Mouse (Mus musculus) lung, adult 2 months (tissue): ENCODE measurements at regions not wholly inside any gene's neighbourhood (a gene's known extent, or its start where the extent isn't known, plus 50 kb on each side); places are given as distances from the start of the nearest gene placed in this dataset.

ENCODE experiments used
- CTCF ChIP-seq: fragments of 200-500 bp; IDR thresholded peaks from 2 replicates; pipeline ENCODE4 v1.5.1; 2011; ENCODE audit warnings: mild to moderate bottlenecking, low read length, control low read depth; ENCODE audit not compliant: insufficient read depth
- POLR2A ChIP-seq: fragments of 200-500 bp; IDR thresholded peaks from 2 replicates; pipeline ENCODE4 v1.6.1; 2011; ENCODE audit warnings: low read depth, mild to moderate bottlenecking, control low read depth, low read length, borderline replicate concordance; ENCODE audit errors: extremely low read depth

DNA sequence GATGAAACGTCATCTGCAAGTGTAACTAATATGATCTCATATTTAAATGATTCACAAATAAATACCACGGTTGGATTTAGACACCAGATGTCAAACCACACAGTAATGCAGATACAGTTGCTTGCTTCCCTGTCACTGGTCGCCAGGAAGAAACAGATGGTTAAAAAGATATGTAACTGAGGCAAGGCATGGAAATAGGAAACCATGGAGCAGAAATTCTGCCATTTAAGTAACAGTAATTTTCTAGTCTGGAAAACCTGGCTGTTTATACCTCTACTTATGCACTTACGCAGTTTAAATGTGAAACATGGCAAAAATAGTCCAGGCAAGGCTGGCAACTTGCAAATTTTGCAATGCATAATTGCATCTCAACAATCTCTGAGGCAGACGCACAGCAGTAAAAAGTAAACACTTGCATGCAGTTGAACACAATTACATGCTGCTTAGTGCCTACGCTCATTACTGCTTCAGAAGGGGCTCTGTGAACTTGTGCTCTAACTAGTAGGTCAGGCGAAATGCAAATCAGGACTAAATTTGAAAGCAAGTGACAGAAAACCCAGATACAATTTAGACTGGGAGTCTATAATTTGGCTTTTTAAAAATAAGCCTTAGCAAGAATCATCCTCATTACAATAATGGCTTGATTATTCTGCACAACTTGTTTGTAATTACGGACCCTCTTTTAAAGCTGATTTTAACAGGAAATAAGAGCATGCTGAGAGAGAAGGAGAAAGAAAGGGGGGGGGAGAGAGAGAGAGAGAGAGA, 102.6 kb downstream of the Naa11 start:
- TF ChIP-seq POLR2A (no peak), CTCF (no peak)
